Mouse (Mus musculus) small intestine, adult 2 months (tissue): ENCODE measurements at regions not wholly inside any gene's neighbourhood (a gene's known extent, or its start where the extent isn't known, plus 50 kb on each side); places are given as distances from the start of the nearest gene placed in this dataset.
"Not testable (repeated sequence)": the region's sequence is repeated elsewhere in the genome, so short reads cannot be mapped to it uniquely, and the experiment has no call there.

Experiments
- H3K27ac ChIP-seq: fragments of 200-500 bp; 2 replicates; pipeline ENCODE4 v1.5.1; 2012; ENCODE audit warnings: low read depth, low read length, control low read depth, inconsistent platforms; ENCODE audit not compliant: insufficient read depth
- H3K27me3 ChIP-seq: fragments of 200-500 bp; 2 replicates; pipeline ENCODE4 v1.6.1; 2012; ENCODE audit warnings: mild to moderate bottlenecking, moderate library complexity, low read length, inconsistent platforms; ENCODE audit not compliant: control insufficient read depth, insufficient read depth
- H3K36me3 ChIP-seq: fragments of 200-500 bp; 2 replicates; pipeline ENCODE4 v1.6.1; 2012; ENCODE audit warnings: mild to moderate bottlenecking, low read length, control low read depth, inconsistent platforms; ENCODE audit not compliant: control insufficient read depth, insufficient read depth
- H3K4me1 ChIP-seq: fragments of 200-500 bp; 2 replicates; pipeline ENCODE4 v1.6.1; 2012; ENCODE audit warnings: low read length, inconsistent platforms, mixed read lengths; ENCODE audit not compliant: control insufficient read depth, insufficient read depth, insufficient read length
- H3K4me3 ChIP-seq: fragments of 200-500 bp; 2 replicates; pipeline ENCODE4 v1.5.1; 2012; ENCODE audit warnings: low read depth, mild to moderate bottlenecking, control low read depth, inconsistent platforms, low read length, moderate library complexity
- CTCF ChIP-seq: fragments of 200-500 bp; IDR thresholded peaks from 2 replicates; pipeline ENCODE4 v1.5.1; 2012; ENCODE audit warnings: low read depth, mild to moderate bottlenecking, control low read depth, inconsistent platforms, low read length, moderate library complexity, mixed read lengths; ENCODE audit not compliant: insufficient replicate concordance, insufficient read length; ENCODE audit errors: extremely low read depth
- POLR2A ChIP-seq: fragments of 200-500 bp; IDR thresholded peaks from 2 replicates; pipeline ENCODE4 v1.6.1; 2012; ENCODE audit warnings: low read depth, mild to moderate bottlenecking, control low read depth, inconsistent platforms, low read length, moderate library complexity
- WGBS: fragments of 180-500 bp; shearing (Covaris S2); methylation state at CpG from one replicate; pipeline ENCODE4 v1.1.7; 2018; 5-methylcytosine and 5-hydroxymethylcytosine counted together

GRCm38 (mm10) chr13:5648276-5648675 lies 213.0 kb upstream of the Klf6 start:
- 94% methylated on average over 4 of the region's 4 CpGs for WGBS
- Histone ChIP-seq H3K27ac (no peak overlapping the region), H3K27me3 (no peaks in the 10 kb centered on the region), H3K4me1 (no peaks in the 10 kb centered on the region), H3K36me3 (no peaks in the 10 kb centered on the region), H3K4me3 (no peak overlapping the region)
- no peak for TF ChIP-seq POLR2A
- no peak for TF ChIP-seq CTCF

- no peaks in the 10 kb centered on the region for H3K4me1 ChIP-seq
- H3K36me3 ChIP-seq, result no peaks in the 10 kb centered on the region
- H3K27ac ChIP-seq, result no peak overlapping the region
- no peak for TF ChIP-seq CTCF
- no peak for TF ChIP-seq POLR2A
- WGBS, result 70% methylated on average over 5 of the region's 5 CpGs
- no peaks in the 10 kb centered on the region for H3K27me3 ChIP-seq
- no peak overlapping the region for H3K4me3 ChIP-seq
These were observed 203.7 kb upstream of the Klf6 start for GRCm38 (mm10) chr13:5657556-5657955.

GRCm38 (mm10) chr13:5666235-5667007 lies 194.9 kb upstream of the Klf6 start:
- H3K36me3 ChIP-seq, result no peaks in the 10 kb centered on the region
- no peak overlapping the region for H3K4me3 ChIP-seq
- WGBS, result 73% methylated on average over 3 of the region's 3 CpGs
- no peak overlapping the region for H3K27ac ChIP-seq
- H3K27me3 ChIP-seq, result no peaks in the 10 kb centered on the region
- no peaks in the 10 kb centered on the region for H3K4me1 ChIP-seq
- no peak for TF ChIP-seq POLR2A
- no peak for TF ChIP-seq CTCF

- Histone ChIP-seq H3K36me3 (no peaks in the 10 kb centered on the region), H3K27ac (no peak overlapping the region), H3K27me3 (no peaks in the 10 kb centered on the region), H3K4me1 (no peaks in the 10 kb centered on the region), H3K4me3 (no peak overlapping the region)
- no peak for TF ChIP-seq CTCF
- no peak for TF ChIP-seq POLR2A
- 94% methylated on average over 1 of the region's 1 CpGs for WGBS
These were observed 185.6 kb upstream of the Klf6 start for GRCm38 (mm10) chr13:5675668-5676067.

GRCm38 (mm10) chr13:5690124-5690523 lies 171.2 kb upstream of the Klf6 start:
- Histone ChIP-seq H3K27ac (no peak overlapping the region), H3K27me3 (no peaks in the 10 kb centered on the region), H3K36me3 (no peaks in the 10 kb centered on the region), H3K4me1 (no peaks in the 10 kb centered on the region), H3K4me3 (no peak overlapping the region)
- TF ChIP-seq CTCF, result no peak
- no peak for TF ChIP-seq POLR2A
- 87% methylated on average over 4 of the region's 4 CpGs for WGBS

GRCm38 (mm10) chr13:5690680-5691079 lies 170.6 kb upstream of the Klf6 start:
- H3K27ac ChIP-seq, H3K4me3 ChIP-seq, H3K36me3 ChIP-seq, H3K4me1 ChIP-seq, H3K27me3 ChIP-seq: not testable (repeated sequence)
- 81% methylated on average over 2 of the region's 2 CpGs for whole genome bisulfite sequencing

- Histone ChIP-seq H3K4me3 (no peak overlapping the region), H3K27me3 (no peaks in the 10 kb centered on the region), H3K27ac (no peak overlapping the region), H3K4me1 (no peaks in the 10 kb centered on the region), H3K36me3 (no peaks in the 10 kb centered on the region)
- 98% methylated on average over 8 of the region's 8 CpGs for WGBS
- TF ChIP-seq POLR2A (no peak), CTCF (no peak)
These were observed 166.7 kb upstream of the Klf6 start for GRCm38 (mm10) chr13:5694626-5695025.

GRCm38 (mm10) chr13:5695581-5695980 lies 165.7 kb upstream of the Klf6 start:
- H3K27ac ChIP-seq, H3K4me3 ChIP-seq, H3K36me3 ChIP-seq, H3K4me1 ChIP-seq, H3K27me3 ChIP-seq: not testable (repeated sequence)
- 90% methylated on average over 3 of the region's 3 CpGs for WGBS
